Mouse (Mus musculus): ENCODE data around the gene Spen.
"Not testable (repeated sequence)": the region's sequence is repeated elsewhere in the genome, so short reads cannot be mapped to it uniquely, and the experiment has no call there.

Gene Spen

GRCm38 (mm10) chr4:141538408-141539212 is at the start of gene Spen:
Gene Spen (minus strand): TSS chr4:141538597.
- DNase-seq (ENCODE audit: low read depth, low spot score) = peak; percentile 98

- no peak for DNase-seq (ENCODE audit: low read depth, low spot score)
Measured at GRCm38 (mm10) chr4:141583919-141584318, 45.5 kb upstream of the Spen start.

GRCm38 (mm10) chr4:141581051-141581450 is 42.7 kb upstream of the Spen start:
- no peak for DNase-seq (ENCODE audit: low read depth, low spot score)

- no peak for DNase-seq (ENCODE audit: low read depth, low spot score)
Measured at GRCm38 (mm10) chr4:141578833-141579232, 40.4 kb upstream of the Spen start.

GRCm38 (mm10) chr4:141576877-141577276 is 38.5 kb upstream of the Spen start:
- DNase-seq (ENCODE audit: low read depth, low spot score) = no peak

- no peak for DNase-seq (ENCODE audit: low read depth, low spot score)
Measured at GRCm38 (mm10) chr4:141576404-141576803, 38.0 kb upstream of the Spen start.

GRCm38 (mm10) chr4:141574789-141575702 is 36.6 kb upstream of the Spen start:
- peak; percentile 77 for DNase-seq (ENCODE audit: low read depth, low spot score)

- peak; percentile 45 for DNase-seq (ENCODE audit: low read depth, low spot score)
Measured at GRCm38 (mm10) chr4:141573359-141573966, 35.1 kb upstream of the Spen start.

GRCm38 (mm10) chr4:141572668-141573358 is 34.4 kb upstream of the Spen start:
- DNase-seq (ENCODE audit: low read depth, low spot score) = no peak

- DNase-seq (ENCODE audit: low read depth, low spot score) = no peak
Measured at GRCm38 (mm10) chr4:141571934-141572333, 33.5 kb upstream of the Spen start.

GRCm38 (mm10) chr4:141571337-141571739 is 32.9 kb upstream of the Spen start:
- no peak for DNase-seq (ENCODE audit: low read depth, low spot score)

- no peak for DNase-seq (ENCODE audit: low read depth, low spot score)
Measured at GRCm38 (mm10) chr4:141570821-141571220, 32.4 kb upstream of the Spen start.

- peak; percentile 36 for DNase-seq (ENCODE audit: low read depth, low spot score)
Measured at GRCm38 (mm10) chr4:141570004-141570403, 31.6 kb upstream of the Spen start.

GRCm38 (mm10) chr4:141568966-141569365 is 30.6 kb upstream of the Spen start:
- no peak for DNase-seq (ENCODE audit: low read depth, low spot score)

- DNase-seq (ENCODE audit: low read depth, low spot score) = not testable (repeated sequence)
Measured at GRCm38 (mm10) chr4:141567174-141567573, 28.8 kb upstream of the Spen start.

- DNase-seq (ENCODE audit: low read depth, low spot score) = no peak
Measured at GRCm38 (mm10) chr4:141566187-141566586, 27.8 kb upstream of the Spen start.

GRCm38 (mm10) chr4:141565325-141565724 is 26.9 kb upstream of the Spen start:
- no peak for DNase-seq (ENCODE audit: low read depth, low spot score)

- no peak for DNase-seq (ENCODE audit: low read depth, low spot score)
Measured at GRCm38 (mm10) chr4:141564660-141565059, 26.3 kb upstream of the Spen start.

- no peak for DNase-seq (ENCODE audit: low read depth, low spot score)
Measured at GRCm38 (mm10) chr4:141564209-141564608, 25.8 kb upstream of the Spen start.

GRCm38 (mm10) chr4:141562281-141562680 is 23.9 kb upstream of the Spen start:
- DNase-seq (ENCODE audit: low read depth, low spot score) = no peak

- DNase-seq (ENCODE audit: low read depth, low spot score) = not testable (repeated sequence)
Measured at GRCm38 (mm10) chr4:141561331-141561919, 23.0 kb upstream of the Spen start.

Measured in skeletal muscle tissue, adult 2 months (tissue).